Mouse (Mus musculus) effector memory CD4-positive, alpha-beta T cell, adult 5 months (primary cell): Measurements from ENCODE around the gene D130043K22Rik. TPM values are rescaled to one million over a fixed set of nuclear protein-coding genes. Genes with fewer than 3 reads are reported as not detected.

Experiments used
- polyA plus RNA-seq: library from polyadenylated mRNA; unstranded; fragments of 100-300 nt; shearing (Covaris generic); gene quantifications from one replicate; pipeline ENCODE4 v1.2.1, GENCODE M21; 2017

The D130043K22Rik gene
- polyA plus RNA-seq: 0.27 TPM

DNA sequence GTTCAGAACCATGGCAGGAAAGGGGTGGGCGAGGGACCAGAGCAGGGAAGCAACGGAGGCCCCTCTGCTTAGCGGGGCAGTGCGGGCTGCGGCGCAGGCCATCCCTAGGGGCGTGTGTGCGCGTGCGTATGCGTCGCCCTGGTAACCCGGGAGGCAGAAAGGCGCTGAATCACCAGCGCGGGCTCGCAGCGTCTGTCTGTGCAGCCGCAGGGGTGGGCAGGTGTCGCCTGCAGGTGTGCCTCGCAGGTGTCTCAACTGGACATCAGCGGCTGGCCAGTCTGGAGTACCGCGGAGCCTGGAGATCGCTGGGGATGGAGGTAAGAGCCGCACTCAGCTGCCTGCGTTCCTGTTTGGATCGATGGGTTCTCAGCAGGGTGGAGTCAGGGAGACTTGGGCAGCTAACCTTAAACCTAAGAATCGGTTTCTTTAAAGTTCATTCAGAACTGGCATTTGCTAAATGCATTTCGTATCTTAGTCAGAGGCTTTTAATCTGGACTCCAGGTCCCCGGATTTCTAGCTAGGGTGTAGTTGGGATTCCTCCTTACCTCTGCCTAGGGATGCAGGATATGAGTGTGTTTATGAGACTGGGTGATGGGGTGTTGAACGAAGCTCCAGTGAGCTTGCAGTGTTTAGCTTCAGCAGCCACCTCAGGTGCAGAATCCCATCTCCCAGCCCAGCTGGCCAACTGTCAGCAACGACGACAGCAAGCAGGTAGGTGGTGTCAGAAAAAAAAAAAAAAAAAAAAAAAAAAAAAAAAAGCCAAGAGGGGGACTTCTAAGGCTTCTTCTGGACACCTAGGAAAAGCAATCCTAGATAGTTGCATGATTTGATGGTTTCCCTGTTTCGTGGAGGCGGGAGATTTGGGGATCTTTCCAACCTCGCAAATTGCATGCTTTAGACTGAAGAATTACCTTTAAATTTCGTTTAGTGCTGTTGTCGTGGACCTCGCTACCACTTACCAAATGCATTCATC is at the start of gene D130043K22Rik:
Gene D130043K22Rik, plus strand, starts transcription at position 153 of the 973 bp plus-strand sequence.

DNA sequence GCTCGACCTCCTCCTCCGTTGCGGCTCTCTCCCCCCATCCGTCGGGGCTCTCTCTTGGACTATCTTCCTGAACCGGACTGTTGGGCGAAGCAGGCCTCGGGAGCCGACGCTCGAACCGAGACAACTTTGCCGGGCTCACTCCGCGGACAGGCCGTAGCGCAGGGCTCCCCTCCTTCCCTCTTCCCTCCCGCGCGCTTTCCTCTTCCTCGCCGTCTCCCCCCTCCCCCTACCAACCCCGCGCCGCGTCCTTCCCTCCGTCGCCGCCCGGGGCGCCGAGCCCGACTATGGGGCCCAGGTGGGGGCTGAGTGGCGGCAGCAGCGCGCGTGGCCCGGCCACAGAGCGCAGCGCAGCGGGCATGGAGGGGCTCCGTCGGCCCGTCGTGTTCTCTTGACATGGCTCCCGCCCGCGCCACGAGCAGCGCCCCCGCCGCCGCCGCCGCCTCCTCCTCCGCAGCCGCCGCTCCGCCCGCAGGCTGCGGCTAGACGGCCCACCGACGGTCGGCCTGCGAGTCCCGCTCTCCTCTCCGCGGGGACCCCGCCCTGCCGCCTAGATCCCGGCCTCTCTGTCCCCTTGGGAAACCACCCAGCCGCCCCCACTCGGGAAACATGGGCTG is 43.5 kb upstream of the D130043K22Rik start, which contains the start of gene BC005537:
Gene BC005537, plus strand, starts transcription at position 350 of the 614 bp plus-strand sequence.

GRCm38 (mm10) chr13:24831353-24832130 is 13.4 kb upstream of the D130043K22Rik start, which contains the start of the genes Acot13 and Tdp2:
TSS of gene Acot13 (minus strand) at chr13:24831540.
TSS of gene Tdp2 (plus strand) at chr13:24831679.

DNA sequence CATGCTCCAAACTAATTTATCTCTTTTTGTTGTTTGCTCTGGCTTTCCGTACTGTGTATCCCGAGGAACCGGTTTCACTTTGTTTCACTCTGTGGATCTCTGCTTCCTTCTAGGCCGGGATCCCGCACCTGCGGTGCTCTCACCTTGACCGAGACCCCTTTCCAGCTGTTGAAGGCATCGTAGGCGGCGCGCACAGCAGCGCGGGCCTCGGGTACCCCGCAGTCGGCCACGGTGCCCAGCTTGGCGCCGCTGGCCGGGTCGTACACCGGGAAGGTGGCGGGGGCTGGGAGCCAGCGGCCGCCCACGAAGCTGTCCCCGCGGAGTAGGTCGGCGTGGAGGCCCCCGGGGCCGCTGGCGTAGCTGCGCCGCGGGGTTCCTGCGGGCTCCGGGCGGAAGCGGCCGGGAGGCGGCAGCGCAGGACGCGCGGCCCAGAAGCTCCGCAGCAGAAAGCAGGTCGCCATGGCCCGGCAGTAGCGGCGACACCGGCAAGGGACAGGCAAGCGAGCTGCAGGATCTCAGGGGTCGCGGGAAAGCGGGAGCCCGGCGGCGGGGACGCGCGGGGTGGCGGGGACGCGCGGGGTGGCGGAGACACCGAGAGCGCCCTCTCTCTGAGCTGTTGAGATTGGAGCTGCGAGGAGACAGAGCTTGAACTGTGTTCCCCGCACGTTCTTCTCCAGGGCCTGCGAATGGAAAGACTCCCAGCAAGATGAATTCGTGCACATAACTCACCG is 92.3 kb downstream of the D130043K22Rik start, which contains the start of gene Aldh5a1:
Gene Aldh5a1, minus strand, starts transcription at position 554 of the 731 bp plus-strand sequence.

DNA sequence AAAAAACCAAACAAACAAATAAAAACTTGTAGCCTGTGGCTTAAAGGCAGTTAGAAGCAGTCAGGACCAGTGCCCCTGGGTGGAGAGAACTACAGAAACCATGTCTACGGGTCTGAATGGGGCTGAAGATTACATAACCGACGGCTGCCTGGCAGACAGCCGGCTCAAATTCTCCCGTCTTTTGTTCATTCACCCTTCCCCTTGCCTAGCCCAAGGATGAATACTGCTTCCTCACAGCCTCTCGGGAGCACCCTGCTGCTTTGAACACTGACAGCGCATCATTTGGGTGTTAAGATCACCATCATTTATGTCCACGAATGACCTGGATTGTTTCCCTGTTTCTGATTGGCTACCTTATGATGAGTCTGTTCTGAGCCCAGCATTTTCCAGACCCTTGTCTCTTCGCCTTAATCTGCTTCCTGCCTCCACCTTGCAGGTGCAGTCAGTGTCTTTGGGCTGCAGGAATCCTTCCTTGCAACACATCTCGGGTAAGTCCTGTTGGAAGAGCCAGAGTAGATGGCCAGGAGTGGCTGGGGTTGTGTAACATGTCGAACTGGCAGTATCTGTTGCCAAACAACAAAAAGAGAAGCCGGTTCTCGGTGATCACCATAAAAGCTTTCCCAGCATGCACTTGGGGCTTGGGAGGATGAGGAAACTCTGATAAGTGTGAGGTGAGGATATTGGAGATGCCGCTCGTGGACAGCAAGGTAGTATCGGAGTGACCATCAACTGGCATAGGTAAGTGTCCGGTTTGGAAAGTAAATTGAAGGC is 97.8 kb downstream of the D130043K22Rik start, which contains the start of gene Gpld1:
Gene Gpld1, plus strand, starts transcription at position 641 of the 771 bp plus-strand sequence.

Other genes starting within 250 kb of the D130043K22Rik start
- not detected for gene Armh2, start 103.9 kb upstream of the D130043K22Rik start, polyA plus RNA-seq
- gene Gmnn, start 83.2 kb upstream of the D130043K22Rik start, polyA plus RNA-seq: 12.1 TPM
- gene BC005537, start 43.5 kb upstream of the D130043K22Rik start, polyA plus RNA-seq: 28.1 TPM
- gene Acot13, start 13.6 kb upstream of the D130043K22Rik start, polyA plus RNA-seq: 43.0 TPM
- 86.8 TPM for gene Tdp2, start 13.5 kb upstream of the D130043K22Rik start, polyA plus RNA-seq
- 0.95 TPM for gene Aldh5a1, start 92.5 kb downstream of the D130043K22Rik start, polyA plus RNA-seq
- 0.44 TPM for gene Gpld1, start 98.0 kb downstream of the D130043K22Rik start, polyA plus RNA-seq
- gene Mrs2, start 175.2 kb downstream of the D130043K22Rik start, polyA plus RNA-seq: 33.7 TPM
- gene Dcdc2a, start 210.9 kb downstream of the D130043K22Rik start, polyA plus RNA-seq: not detected